Mouse (Mus musculus) gastrocnemius, postnatal 10 days (tissue): ENCODE data around the gene Map3k1. TPM values are rescaled to one million over a fixed set of nuclear protein-coding genes. Genes with fewer than 3 reads are reported as not detected.
A peak's percentile ranks its signal among the peaks of the same experiment; 100 is the strongest.

Source experiments
- DNase-seq: peaks from one replicate; pipeline ENCODE4 v3.0.0; 2021; ENCODE audit warnings: mixed read lengths
- total RNA-seq, 2 experiments: library from RNA; stranded (reverse); gene quantifications; 2 replicates each; pipeline ENCODE4 v1.2.3; 2021

The Map3k1 gene
- total RNA-seq, 2 experiments from 2014 or later, result 19.0 to 24.4 TPM

DNA sequence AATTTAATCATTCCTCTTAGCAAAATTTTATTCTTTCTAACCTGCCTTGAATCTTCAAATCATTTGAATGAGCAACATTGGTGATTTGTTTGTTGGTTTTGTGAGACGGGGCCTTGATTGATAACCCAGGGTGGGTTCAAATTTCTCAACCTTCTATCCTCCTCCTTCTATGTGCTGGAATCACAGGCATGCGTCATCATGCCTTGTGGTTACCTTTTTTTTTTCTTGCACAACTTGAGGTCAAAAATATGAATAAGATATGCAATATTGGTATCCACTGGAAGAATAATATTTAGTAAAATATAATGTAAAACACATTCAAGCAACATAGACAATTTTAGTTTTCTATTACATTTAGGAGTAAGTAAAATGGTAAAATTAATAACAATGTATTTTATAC, 3.9 kb upstream of the Map3k1 start:
- DNase-seq, result no peak

DNA sequence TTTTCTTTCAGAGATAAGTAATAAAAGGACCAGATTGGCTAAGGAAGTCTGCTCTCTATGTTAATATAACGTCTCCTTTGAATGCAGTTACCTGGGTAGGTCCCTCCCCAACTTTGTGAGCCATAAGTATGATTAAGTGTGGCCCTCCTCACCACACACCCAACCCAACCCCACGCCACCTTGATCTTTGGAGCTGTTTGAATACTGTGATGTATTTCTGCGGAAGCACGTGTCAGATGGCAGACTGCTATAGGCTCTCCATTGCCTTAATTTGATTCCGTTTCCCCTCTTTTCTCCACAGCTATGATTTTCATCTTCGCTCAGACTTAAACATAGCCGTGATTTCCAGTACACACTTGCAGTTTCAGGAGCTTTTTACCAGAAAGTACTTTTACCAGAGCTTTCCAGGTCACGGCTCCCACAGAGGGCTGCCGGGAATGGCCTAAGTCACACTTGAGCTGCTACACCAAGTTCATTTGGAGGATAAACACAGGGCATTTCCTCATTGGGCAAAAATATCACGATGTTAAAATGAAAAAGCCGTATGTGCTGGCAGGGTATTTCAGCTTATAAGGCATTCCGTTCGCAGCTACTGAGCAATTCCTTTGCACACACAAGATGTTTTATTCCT, 2.3 kb upstream of the Map3k1 start:
- DNase-seq, result no peak

DNA sequence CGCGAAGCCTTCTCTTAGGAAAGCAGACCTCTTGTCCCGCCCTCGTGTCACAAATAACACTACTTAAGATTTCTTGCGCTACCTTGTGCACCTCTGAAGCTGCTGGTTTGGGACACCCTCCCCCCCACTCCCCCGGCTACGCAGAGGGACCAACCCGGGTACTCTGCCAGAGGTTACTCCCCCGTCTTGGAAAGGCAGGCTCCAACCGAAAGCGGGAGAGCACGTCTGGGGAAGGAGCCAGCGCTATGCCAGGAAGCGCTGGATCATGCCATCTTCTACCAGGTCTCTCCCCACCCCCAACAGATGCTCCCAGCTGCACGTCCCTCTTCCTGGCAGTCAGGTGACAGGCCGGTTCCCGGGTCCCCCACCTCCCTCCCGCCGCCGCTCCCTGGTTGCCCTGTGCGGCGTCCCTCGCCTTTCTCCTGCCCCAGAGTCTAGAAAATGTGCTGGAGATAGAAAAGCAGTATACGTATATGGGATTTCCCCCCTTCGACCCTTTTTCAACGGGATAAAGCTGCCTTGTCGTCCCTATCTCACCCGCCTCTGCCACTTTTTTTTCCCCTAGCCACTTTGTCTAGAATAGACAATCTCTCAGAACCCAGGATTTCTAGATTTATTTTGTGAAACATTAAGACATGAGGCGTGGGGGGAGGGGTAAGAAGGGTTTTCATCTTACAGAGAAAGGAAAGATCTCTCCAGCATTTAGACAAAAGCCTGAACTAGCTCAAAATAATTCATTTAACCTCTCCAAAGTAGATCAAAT, 854 bp upstream of the Map3k1 start:
- peak; percentile 36 for DNase-seq

DNA sequence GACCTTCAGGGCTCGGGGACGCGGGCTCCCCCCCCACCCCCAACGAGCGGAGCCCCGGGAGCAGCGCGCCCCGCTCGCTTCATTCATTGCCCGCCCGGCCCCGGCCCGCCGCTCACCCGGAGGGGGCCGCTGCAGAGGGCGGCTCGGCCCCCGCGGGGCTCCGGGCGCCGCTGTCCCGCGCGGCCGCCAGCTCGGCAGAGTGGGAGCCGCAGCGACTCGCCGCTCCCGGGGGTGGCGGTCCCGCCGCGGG, 481 bp downstream of the Map3k1 start:
- DNase-seq, result peak; percentile 66

DNA sequence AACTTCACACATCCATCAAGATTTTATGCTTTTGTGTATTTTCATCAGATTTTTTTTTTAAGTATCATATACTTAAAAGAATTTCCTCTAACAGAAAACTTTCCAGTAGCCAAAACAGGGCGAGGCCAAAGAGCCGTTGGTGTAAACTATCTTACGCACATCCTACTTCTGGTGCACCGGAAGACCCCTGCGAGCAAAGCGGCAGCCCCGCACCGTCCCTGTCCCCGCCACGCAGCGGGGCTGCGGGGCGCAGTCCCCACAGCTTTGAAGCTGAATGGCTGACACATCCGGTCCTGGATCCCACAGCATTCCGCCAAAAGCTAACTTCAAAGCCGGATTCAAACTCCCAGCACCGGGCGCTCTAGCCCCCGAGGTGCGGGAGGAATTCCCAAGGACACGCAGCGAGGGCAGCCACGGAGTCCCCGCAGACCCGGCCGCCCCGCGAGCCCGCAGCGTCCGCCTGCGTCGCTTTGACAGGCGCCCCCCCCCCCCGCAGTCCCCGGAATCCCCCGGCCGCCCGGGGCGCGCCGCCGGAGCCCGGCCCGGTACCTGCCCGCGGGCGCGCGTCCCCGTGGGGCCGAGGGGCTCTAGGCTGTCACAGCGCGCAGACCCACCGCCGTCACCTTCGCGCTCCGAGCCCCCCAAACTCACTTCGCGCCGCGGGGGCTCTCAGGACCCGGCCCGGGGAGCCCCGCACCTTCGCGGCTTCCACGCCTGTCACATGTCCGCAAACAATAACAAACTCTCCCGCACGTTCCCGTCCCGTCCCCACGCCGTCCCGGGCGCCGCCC, 1.0 kb downstream of the Map3k1 start:
- DNase-seq, result no peak

DNA sequence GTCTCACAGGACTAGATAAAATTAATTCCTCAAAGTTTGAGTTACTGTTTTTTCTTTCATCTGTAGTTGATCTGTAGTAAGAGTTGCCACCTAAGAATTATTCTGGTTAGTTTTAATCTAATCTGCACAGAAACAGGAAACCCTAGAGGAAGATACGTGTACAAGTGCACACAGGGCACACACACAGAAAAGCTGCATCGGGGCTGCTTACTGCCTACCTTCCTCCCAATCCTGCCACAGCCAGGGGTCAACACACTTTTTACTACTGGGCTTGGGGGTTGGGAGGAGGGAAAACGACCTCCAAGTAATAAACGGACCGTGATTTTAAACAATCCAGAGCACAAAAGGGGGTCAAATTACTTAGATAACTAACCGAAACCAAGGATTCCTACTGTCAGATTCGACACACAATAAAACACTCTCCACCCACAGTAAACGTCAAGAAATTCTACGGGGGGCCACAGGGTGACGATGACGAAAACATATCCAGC, 1.6 kb downstream of the Map3k1 start:
- DNase-seq, result no peak

DNA sequence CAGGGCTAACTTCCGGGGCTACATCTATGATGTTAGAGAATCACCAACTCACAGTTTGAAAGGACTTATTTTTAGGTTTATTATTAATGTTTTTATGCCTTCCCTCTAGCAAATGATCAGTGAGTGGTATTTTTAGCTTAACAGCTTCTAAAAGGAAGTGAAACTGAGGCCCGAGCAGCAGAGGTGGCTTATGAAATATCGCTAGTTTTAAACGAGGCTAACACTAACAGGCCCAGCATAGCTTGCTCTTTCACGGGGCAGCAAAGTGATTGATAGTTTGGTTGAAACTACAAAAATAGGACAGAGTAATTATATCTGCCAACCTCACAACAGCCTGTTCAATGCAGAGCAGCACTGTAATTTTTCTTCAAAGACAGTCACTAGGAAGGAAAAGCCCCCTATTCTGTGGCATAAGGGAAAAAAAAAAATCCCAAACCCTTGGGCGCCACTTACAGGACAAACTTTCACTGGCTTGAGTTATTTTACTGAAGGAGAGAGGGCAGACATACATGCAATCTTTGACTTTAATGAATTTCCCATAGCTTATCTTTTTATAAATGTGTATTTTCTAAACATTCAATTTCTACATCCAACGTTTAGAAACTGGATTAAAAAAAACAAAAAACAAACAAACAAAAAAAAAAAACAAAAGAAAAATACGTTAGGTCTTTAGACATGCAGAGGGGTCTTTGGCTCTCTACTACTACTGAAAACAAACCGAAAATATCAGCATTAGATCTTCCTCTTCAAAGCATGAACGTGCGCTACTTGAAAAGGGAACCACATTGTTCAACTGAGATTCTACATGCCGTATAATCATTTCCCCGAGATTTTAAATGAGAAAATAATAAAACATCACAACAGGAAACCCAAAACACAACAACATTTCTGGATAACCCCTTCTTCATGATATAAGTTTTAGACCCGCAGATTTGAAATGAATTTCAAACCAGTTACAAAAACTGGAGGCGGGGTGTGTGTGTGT, 2.8 kb downstream of the Map3k1 start:
- DNase-seq, result no peak

DNA sequence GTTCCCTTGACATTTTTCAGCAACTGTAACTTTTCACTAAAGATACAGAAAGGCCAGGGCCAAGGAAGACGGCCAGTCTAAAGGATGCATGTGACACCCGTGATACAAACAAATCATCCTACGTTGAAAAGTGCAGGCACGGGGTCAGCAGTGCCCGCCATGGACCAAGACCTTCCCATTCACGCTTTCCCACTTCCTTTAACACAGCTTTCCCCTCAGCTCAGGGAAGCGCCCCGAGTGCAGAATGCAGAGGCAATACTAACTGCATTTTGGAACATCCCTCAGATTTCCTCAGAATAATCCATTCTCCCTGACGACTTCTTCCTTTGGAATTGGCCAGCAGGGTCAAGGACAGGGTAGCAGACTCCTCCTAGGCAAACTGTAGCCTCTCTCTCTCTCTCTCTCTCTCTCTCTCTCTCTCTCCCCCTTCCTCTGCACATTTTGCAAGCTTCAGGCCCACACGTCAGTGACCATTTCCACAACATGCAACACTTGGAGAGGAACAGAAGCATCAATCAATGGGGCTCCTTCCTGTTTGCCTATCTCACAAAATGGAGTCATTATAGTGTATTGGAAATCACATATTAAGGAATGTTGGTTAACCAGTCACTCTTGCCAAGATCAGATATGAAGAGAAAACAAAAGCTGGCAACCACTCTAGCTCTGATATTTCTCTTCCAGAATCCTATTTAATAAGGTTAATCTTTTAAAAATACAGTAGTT, 3.7 kb downstream of the Map3k1 start:
- DNase-seq, result no peak

DNA sequence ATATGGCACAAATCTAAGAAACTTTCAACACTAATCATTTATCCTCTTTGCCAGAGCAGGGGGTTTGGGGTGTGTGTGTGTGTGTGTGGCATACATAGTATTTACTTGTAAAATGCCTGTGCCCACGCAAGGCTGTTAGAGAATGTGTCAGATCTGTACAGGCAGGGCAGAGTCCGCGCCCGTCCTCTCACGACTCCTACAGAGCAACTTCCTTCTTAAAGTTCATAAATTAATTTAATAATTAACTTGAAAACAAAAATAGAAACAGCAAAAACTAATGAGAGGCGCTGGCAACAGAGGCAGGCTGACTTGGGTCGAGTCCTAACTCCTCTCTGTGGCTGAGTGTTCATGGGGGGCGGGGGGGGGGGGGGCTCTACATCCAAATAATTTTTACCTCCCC, 4.6 kb downstream of the Map3k1 start:
- no peak for DNase-seq

DNA sequence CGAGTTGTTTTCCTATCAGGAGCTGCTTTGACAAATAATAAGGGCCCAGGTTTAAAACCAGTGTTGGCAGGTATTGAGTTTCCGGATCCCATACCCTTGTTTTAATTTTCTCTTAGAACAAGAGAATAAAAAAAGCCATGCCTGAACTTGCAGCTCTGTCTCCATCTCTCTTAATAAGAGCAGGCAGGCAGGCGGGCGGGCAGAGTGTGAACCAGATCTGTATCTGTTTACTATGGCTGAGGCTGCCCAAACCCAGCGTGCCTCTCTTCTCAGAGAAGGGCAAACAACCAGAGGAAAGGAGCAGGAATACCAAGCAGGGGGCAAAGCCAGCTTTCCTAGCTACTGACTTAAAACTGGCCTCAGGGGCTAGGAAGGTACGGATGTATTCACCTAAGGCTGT, 5.3 kb downstream of the Map3k1 start:
- DNase-seq, result no peak

DNA sequence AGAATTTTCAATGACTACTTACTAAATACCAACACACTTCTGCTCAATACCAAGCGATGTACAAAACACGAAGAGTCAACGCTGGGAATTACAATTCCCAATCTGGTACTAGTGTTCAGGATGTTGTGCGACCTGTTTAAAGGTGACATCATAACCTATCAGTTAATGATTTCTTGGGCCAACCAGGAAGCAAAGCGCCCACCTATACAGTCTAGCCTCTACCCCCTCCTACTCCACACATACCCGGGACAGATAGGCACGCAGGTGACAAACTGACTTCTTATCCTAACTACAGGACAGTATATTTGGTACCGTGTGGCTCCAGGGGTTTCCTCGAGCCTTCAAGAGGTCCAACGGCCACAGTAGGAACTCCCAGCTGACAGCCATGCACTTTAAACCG, 5.9 kb downstream of the Map3k1 start:
- DNase-seq, result no peak

DNA sequence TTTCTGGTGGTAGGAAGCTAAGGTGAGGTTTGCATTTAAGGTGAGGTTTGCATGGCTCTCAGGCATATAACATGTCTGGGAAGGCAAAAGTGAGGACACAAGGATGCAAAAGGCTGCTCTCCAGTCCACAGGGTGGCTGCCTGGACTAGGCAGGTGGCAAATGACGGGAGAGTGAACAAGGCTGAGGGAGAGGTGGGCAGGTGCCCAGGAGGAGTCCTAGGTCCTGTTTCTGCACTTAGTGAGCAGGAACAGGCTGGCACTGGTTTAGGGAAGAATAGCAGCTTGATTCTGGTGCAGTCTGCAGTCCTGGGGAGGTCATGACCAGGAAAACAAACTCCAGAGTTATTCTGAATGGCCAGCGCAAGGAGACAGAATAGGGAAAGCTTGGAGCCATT, 6.5 kb downstream of the Map3k1 start:
- no peak for DNase-seq

DNA sequence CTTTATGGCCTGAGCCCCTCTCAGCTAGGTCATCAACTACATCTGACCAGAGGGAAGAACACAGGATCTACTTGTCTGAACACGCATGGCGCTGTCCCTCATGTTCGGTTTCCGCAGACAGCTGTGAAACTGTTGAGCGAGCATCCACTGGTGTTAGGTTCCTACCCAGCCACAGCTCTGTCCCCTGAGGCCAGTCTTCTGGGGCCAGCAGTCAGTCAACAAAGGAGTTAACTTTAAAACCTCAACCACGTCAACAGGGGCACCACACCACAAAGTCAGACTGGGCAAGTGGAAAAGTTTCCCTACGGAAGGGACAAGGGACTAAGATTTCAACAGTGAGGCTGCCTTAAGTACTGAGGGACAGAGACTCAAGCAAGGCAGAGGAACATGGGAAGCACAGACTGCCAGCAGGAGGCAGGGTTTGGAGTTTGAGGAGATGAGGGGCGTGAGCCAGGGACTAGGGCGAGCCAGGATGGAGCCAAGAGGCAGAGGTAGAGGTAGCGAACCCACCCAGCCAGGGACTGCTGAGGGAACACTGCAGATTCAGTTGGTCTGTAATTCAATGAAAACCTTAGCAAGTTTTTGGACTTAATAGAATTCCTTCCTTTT, 7.0 kb downstream of the Map3k1 start:
- DNase-seq, result no peak

DNA sequence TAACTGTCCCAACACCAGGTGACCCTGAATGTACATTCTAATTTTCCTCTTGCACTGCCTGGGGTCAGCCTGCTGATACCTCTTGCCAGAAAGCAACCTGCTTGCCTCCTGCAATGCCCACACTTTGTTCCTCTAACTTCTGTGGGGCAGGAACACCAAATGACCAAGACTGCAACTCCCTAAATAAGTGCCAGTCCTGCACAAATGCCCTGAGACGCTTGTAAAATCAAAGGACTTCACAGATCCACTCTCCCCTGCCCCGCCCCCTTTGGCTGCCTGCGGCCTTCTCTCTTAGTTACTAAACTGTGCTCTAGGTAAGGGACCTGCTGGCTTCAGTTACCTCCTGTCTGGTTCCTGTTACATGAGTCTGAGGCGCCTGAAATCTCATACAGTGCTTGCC, 7.9 kb downstream of the Map3k1 start:
- DNase-seq, result no peak

DNA sequence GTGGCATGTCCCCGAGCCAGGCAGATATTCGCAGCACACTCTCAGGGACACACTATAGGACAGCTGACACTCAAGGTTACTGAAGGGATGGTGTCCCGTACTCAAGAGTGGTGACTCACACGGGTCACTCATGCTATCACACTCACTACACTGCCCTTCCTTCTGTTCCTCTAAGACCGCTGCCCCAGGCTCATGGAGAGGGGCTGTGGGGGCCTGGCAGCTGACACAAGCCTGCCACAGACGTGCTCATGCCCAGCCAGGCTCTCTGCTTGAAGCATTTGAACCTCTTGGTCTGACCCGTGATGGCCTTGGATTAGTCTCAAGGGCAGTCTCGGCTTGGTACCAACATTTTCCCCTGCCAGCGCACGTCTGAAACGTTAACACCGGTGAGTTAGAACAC, 10.7 kb downstream of the Map3k1 start:
- peak; percentile 66 for DNase-seq

DNA sequence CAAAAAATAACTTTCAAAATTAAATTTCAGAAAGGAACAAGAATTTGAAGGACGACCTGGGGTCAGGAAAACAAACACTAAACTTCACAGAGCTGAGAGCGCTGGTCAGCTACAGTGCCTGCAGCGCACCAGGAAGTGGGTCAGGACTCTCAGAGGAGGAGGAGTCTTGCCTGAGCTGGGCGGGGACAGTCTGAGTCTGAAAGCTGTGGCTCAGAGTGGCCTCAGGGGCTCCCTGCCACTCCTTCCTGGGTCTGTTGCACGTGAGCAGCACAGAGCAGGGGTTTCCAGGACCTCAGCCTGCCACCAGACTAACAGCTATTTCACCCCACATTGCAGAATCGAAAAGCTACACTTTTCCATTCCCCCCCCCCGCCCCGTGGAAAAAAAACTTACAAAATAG, 11.8 kb downstream of the Map3k1 start:
- DNase-seq, result peak; percentile 67

DNA sequence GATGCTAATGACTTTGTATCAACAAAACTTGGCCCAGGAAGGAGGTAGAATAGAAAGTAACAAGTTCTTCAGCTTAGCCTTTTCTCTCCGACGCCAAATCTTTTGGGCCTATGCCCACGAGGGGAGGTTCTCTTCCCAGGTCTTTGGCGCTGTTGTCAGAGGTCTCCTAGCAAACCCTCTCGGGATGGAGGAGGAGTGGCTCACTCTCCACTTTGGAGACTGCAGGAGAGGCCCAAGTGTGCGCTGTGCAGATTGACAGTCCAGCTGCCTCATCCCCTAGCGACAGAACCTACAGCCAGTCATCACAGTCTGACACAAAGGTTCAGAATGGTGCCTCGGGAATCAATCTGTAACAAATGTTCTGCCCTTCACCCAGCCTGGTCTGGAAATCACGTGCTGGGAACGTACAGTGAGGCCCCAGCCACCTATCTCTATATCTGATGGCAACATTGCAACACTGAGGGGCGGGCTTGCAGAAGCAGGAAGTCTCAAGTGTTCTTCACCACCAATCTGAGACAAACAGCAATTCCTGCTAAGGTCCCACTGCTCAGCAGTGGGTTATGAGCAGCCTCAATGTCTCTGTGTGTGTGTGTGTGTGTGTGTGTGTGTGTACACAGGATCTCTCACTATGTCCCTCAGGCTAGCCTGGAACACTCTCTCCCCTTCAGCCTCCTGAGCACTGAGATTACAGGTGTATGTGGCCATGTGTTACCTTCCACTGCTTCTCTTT, 12.4 kb downstream of the Map3k1 start:
- no peak for DNase-seq

DNA sequence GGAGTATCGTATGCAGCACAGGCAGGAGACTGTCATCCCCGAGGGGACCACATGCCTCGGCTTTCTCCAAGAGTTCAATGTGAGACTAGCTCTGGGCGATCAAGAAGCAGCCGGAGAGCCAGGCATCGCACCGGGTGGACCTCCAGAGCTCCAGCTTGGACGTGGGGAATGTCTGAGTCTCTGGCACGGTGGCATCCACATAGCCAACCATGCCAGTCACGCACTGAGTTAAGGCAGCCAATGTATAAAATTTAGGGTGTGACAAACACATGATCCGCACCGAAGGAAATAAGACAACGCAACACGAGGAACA, 15.9 kb downstream of the Map3k1 start:
- DNase-seq, result no peak

DNA sequence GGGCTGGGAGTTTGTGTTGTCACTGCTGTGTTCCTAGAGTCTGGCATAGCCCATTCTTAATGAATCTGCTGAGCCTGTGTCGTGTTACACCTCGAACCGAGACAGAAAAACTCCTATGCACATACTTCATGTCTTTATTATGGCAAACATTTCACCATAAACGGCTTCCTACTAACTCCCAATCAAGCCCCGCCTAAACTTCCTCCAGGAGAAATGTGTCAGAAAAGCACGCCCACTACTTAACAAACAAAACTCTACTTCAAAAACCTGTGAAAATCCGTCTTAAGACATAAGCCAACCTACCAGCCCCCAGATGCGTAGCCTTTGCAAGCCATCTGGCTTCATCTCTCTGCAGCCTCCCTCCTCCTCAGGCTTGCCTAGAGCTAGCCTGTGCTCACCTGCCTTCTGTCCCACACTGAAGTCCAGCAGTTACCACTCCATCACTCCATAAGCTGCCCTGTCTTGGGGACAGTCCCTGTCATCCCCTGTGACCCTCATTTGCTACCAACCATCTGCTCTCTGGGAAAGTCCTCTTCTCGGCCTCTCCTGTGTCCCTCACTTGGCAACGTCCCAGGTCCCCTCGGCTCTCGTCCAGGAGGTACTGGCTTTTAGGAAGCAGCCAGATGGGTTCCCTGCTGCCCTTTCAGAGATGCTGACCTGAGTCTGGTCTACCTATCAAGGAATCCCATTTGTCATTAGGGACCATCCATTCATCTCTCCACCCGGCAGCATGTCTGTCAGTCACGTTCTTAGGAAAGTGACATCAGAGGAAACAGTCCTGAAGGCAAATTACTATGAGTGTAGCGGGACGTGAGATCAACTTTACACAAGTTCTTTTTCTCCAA, 16.4 kb downstream of the Map3k1 start:
- DNase-seq, result peak; percentile 56

DNA sequence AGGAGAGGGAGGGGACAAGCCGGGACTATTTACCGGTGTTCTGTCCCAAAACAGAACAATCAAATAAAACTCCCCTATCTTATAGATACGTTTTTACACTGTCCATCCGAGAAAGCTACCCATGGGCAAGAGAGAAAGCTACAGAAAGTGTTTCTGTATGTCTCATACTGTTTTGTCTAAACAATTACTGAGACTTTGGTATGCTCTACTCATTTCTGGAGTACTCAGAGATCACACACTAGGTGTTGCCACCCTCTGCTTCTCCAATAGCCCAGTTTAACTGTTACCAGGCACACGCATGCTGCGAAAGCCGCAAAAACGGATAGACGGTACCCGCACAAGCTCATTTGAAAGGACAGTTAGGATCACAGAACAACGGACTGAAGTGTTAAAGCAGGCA, 17.2 kb downstream of the Map3k1 start:
- no peak for DNase-seq
